Mouse (Mus musculus) cerebellum, postnatal 10 days (tissue): ENCODE measurements around the gene Ptdss2.

Experiments
- DNase-seq, 2 experiments: peaks; one replicate each; pipeline ENCODE4 v3.0.0; 2021; ENCODE audit warnings: mixed read lengths in 2 of 2

The Ptdss2 gene

GRCm38 (mm10) chr7:141122245-141122644 lies at the start of gene Ptdss2:
TSS of gene Ptdss2 (plus strand) at chr7:141122382.
- DNase-seq, result peak in 1 of 2 experiments; percentile 16

GRCm38 (mm10) chr7:141073782-141074181 lies 48.4 kb upstream of the Ptdss2 start:
- DNase-seq, result no peak

GRCm38 (mm10) chr7:141077841-141078240 lies 44.3 kb upstream of the Ptdss2 start, which contains the start of gene Pkp3:
TSS of gene Pkp3 (plus strand) at chr7:141078218.
- no peak for DNase-seq

GRCm38 (mm10) chr7:141078876-141079275 lies 43.3 kb upstream of the Ptdss2 start:
- no peak for DNase-seq

GRCm38 (mm10) chr7:141079481-141080449 lies 42.4 kb upstream of the Ptdss2 start:
- no peak for DNase-seq

GRCm38 (mm10) chr7:141087894-141088293 lies 34.3 kb upstream of the Ptdss2 start:
- DNase-seq, result no peak

GRCm38 (mm10) chr7:141088473-141088872 lies 33.7 kb upstream of the Ptdss2 start:
- DNase-seq, result no peak

- no peak for DNase-seq
Observed at GRCm38 (mm10) chr7:141090228-141090627, 32.0 kb upstream of the Ptdss2 start.

- peak; percentile 82 to 88 for DNase-seq
Observed at GRCm38 (mm10) chr7:141092051-141092735, 30.0 kb upstream of the Ptdss2 start.

GRCm38 (mm10) chr7:141093950-141094349 lies 28.2 kb upstream of the Ptdss2 start:
- DNase-seq, result no peak

- DNase-seq, result no peak
Observed at GRCm38 (mm10) chr7:141094487-141095205, 27.5 kb upstream of the Ptdss2 start.

GRCm38 (mm10) chr7:141096021-141096420 lies 26.2 kb upstream of the Ptdss2 start:
- no peak for DNase-seq

GRCm38 (mm10) chr7:141096649-141097056 lies 25.5 kb upstream of the Ptdss2 start:
- no peak for DNase-seq

GRCm38 (mm10) chr7:141097177-141097576 lies 25.0 kb upstream of the Ptdss2 start:
- DNase-seq, result no peak

GRCm38 (mm10) chr7:141099911-141100691 lies 22.1 kb upstream of the Ptdss2 start, which contains the start of gene Sigirr:
TSS of gene Sigirr (minus strand) at chr7:141100572.
- peak; percentile 63 to 66 for DNase-seq

- DNase-seq, result no peak
Observed at GRCm38 (mm10) chr7:141103161-141103560, 19.0 kb upstream of the Ptdss2 start.

GRCm38 (mm10) chr7:141115874-141116273 lies 6.3 kb upstream of the Ptdss2 start:
- no peak for DNase-seq

GRCm38 (mm10) chr7:141117636-141118035 lies 4.5 kb upstream of the Ptdss2 start, which contains the start of gene Ano9:
TSS of gene Ano9 (minus strand) at chr7:141117806.
- DNase-seq, result no peak

- no peak for DNase-seq
Observed at GRCm38 (mm10) chr7:141119487-141119886, 2.7 kb upstream of the Ptdss2 start.

GRCm38 (mm10) chr7:141120605-141121004 lies 1.6 kb upstream of the Ptdss2 start:
- DNase-seq, result no peak

- DNase-seq, result no peak
Observed at GRCm38 (mm10) chr7:141121051-141121531, 1.1 kb upstream of the Ptdss2 start.
